Mouse (Mus musculus) hindlimb bud, embryonic 11.5 days (tissue): ENCODE results near the gene Olfr645.

Source experiments
- DNase-seq: peaks from one replicate; pipeline ENCODE4 v3.0.0-alpha.2; 2012; ENCODE audit warnings: low read depth, low spot score; ENCODE audit errors: extremely low spot score

The Olfr645 gene

DNA sequence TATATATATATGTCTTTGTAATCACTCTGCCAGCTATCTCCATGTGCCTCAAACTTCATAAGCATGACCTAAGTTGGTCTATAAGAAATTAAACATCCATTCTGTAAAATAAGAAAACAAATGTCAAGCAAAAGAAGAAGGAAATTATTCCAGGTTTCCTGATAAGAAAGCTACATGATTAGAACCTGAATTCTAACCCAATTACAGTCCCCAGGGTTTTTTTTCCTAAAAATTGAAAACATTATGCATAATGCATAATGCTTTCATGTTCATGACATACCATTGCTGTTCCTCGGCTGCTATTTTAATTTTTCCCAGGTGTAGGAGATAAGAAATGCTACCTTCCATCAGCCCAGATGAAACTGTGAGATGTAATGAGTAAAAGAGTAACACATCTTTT, at the start of gene Olfr645:
Olfr645 (minus strand) TSS at position 101 of the 400 bp plus-strand sequence.
- DNase-seq = no peak

DNA sequence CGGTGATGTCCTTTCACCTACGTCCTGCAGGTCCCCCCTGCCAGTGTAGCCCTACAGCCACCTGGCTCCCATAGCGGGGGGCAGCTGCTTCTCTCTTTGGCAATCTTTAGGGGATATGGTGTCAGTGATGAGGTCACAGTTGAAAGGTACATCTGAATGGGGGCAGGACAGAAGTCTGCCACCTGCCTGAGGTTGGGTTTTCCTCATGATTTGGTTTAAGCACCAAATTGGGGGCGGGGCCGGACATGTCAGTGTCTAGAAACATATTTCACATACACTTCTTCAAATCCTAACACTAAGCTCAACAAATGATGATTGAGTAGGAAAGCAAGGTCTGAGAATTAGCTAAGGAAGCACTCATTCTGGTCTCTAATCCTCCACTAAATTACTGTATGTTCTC, 44.5 kb upstream of the Olfr645 start, which contains the start of gene Ubqln5:
Ubqln5 (minus strand) TSS at position 101 of the 400 bp plus-strand sequence.
- DNase-seq = no peak

DNA sequence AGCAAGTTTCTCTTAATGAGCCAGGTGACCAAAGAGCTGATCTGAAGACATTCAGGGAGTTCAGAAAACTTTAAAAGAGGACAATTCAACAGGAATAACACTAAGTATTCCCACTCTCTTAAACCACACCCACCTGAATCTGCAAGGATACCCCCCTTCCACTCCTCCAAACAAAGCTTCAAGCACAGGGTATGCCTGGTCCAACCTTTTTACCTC, 19.4 kb upstream of the Olfr645 start, which contains the start of gene Olfr646:
Olfr646 (plus strand) TSS at position 117 of the 216 bp plus-strand sequence.
- no peak for DNase-seq

DNA sequence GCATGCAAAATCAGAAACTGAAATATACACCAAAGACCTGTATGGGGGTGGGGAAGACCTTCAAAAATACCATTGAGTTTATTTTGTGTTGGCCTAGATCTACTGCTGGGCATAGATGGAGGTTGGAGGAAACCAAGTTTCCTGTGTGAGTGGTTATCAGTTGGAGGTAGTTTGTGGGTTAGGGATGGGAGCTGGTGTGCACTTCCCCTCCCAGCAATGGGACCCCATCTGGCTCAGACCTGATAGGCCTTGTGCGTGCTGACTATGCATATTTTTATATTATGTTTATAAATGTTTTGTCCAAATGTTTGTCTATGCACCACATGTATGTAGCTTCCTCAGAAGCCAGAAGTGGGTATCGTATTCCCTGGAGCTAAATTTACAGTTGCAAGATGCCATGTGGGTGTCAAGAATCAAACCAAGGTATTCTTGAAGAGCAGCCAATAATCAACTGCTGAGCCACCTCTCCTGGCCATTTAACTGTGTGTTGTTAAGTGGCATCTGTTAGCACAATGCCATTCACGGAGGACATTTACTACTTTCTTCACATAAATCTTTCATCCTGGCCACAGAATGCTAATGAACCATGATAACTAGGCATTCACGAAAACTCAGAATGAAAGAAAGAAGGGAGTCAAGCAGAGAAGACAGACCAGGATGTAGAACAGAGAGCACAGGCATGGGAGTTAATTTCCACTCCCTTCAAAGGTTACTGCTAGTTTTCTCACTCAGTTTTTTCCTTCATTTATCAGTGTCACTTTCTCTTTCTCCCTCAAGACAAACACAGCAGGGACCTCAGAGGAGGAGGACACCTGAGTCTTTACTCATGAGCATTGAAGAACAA, 18.9 kb upstream of the Olfr645 start:
- DNase-seq = no peak

DNA sequence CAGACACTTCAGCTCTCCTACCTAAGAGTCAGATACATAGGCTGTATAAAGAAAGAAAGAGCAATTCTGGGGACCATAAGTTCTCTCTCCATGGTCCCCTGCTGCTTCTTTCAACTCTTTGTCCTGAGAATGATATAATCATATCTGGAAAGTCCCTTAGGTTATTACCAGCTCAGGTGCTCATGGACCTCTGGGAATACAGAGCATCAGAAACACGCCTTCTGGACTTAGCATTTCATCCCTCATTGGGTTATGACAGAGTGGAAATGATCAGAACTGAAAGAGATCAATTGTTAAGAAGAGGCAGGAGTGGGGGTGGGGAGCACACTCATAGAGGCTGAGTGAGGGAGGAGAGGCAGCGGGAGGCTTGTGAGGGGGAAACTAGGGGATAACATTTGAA, 13.5 kb downstream of the Olfr645 start, which contains the start of gene Olfr644:
Olfr644 (minus strand) TSS at position 101 of the 400 bp plus-strand sequence.
- no peak for DNase-seq

DNA sequence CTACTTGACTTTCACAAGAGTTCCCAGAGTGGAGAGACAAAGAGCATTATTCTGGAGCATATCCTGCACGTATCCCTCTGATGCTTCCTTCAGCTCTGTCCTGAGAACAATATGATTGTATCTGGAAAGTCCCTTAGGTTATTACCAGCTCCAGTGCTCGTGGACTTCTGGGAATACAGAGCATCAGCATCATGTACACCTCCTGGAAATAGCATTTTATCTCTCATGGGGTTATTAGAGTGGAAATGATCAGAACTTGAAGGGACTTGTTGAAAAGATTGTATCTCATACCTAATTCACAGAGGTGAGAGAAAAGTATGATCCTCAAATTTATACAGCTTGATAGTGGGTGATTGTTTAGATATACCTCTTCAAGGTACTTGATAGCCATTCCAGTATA, 23.9 kb downstream of the Olfr645 start, which contains the start of gene 4930516K23Rik:
4930516K23Rik (minus strand) TSS at position 101 of the 400 bp plus-strand sequence.
- no peak for DNase-seq

DNA sequence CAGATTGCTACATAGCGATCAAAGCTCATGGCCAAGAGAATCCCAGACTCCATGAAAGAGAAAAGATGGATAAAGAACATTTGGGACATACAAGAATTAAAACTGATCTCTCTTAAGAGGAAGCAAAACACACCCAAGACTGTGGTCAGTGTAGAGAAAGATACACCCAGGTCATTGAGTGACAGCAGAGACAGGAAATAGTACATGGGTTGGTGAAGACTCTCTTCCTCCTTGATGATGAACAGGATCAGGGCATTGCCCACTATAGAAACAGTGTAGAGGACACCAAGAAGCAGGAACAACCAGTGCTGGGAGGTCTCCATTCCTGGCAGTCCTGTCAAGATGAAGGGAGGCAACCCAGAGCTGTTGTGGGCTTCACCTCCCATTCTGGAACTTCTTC, 26.1 kb downstream of the Olfr645 start:
- no peak for DNase-seq

DNA sequence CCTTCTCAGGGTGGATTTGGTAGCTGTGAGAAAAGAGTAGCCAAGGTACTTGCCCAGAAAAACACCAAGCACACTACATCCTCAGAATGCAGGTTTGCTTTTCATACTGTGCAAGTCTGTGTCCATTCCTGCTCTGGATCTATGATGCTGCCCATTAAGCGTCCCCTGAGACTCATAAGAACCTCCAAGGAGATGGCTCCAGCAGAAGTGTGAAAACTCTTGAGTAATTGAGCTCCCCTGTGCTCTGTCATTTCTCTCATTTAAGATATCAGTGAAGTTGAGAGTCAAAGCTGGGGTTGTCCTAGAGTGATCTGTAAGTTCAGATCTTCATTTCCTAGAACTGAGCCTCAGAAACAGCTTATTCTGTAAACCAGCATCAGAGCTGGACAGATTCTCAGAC, 32.7 kb downstream of the Olfr645 start, which contains the start of gene Olfr642:
Olfr642 (minus strand) TSS at position 101 of the 400 bp plus-strand sequence.
- no peak for DNase-seq

DNA sequence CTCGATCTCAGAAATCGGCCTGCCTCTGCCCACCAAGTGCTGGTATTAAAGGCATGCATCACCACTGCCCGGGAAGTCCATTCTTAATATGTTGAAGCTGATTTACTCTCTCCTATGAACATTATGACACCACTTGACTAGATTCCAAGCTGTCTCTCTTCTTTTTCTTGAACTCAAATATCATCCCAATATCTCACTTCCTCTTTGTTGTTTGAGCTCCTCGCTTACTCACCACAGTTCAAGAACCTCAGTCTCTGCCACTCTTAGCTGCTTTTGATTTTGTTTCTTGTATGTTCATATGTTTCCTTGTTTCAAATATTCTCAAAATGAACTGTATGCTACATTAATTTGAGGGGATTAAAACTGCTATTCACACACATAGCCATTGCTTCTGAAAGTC, 34.5 kb downstream of the Olfr645 start:
- DNase-seq = no peak

DNA sequence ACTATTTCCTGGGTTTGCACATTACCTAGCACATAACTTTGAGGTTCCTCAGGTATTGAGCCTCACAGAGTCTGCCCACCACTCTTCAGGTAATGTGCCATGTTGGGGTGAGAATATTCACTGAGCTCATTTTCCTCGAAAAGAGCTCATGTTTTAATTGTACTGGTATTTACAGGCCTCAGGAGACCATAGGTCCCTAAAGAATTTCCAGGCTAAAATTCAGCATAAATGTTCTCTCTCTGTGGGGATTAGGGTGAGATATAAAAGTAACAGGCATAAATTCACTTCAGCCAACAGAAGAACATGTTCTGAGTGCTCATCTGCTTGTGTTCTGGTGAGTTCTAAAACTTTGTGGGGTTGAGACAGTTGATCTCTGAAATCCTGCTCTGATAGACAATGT, 50.1 kb downstream of the Olfr645 start, which contains the start of gene Olfr641:
Olfr641 (plus strand) TSS at position 301 of the 400 bp plus-strand sequence.
- no peak for DNase-seq
